Mouse (Mus musculus) megakaryocyte, embryonic 14.5 days (primary cell): ENCODE results near the gene Fam178b.

ENCODE experiments used
- FLI1 ChIP-seq: IDR thresholded peaks from 2 replicates; pipeline ENCODE4 v1.6.1; 2012; ENCODE audit warnings: low read length, inconsistent platforms, mixed read lengths
- GATA1 ChIP-seq: IDR thresholded peaks from 3 replicates; pipeline ENCODE4 v1.6.1; 2012; ENCODE audit warnings: mixed read lengths, low read length, inconsistent platforms, borderline replicate concordance

GRCm38 (mm10) chr1:36612362-36612761, 70.6 kb downstream of the Fam178b start:
- TF ChIP-seq GATA1 (no peak), FLI1 (no peak)
